Mouse (Mus musculus): ENCODE measurements around the gene Gprc5c.

Gene Gprc5c

DNA sequence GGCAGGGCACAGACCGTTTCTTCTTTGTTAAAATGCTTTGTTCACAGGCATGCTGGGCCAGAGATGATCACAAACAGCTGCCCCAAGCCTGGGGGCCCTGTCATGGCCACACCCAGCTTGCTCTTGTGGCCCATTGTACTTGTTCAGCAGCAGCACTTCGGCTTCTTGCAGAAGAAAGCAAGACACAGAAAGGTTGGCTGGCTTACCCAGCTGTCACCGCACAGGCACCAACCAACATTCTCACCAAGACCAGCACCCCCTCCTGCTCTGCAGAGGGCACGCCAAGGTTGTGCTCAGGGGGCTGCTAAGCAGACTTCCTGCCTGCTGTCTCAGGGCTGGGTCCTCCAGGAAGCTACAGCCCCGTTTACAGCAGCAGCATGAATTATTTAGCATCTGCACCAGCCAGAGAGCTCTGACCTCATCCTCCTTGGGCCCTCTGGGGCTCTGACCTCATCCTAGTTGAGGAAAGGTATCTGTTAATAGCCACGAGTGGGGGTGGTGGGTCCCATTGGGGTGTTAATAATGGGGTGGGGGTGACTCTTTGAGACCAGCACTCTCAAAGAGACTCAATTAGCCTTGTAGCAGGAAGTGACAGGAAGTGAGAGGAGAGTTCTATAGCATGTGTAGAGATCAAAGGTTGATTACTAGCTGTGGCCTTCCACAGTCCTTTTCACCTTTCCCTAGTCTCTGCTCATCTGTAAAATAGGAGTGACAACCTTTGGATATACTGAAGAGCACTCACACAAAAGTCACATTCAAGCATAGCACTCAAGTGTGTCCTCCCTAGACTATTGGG lies 22.3 kb downstream of the Gprc5c start:
- ChIA-PET POLR2A (interaction anchor here (0.5 to 3.1 kb wide), 39 partner anchors 9 to 385 kb away, joined by 3 to 15 read pairs (median 4); partner anchors contain the start of gene Gprc5c (in 2 of the 4)), CTCF (interaction anchor here (0.6 to 2.4 kb wide), 11 partner anchors 10 to 216 kb away, joined by 3 to 7 read pairs (median 3); no protein-coding TSS in a partner anchor)

- ChIA-PET POLR2A (interaction anchor here in 3 of 4 experiments (0.7 to 3.1 kb wide), 16 partner anchors 16 to 289 kb away, joined by 3 to 22 read pairs (median 4); partner anchors contain the start of gene Gprc5c (in 2 of the 3)), CTCF (interaction anchor here in 2 of 4 experiments (0.5 to 0.6 kb wide), 2 partner anchors 209 to 351 kb away, joined by 3 to 6 read pairs; no protein-coding TSS in a partner anchor)
Measured at GRCm38 (mm10) chr11:114874226-114875145, 23.5 kb downstream of the Gprc5c start.

- POLR2A ChIA-PET: interaction anchor here (0.5 to 2.7 kb wide), 16 partner anchors 9 to 221 kb away, joined by 3 to 22 read pairs (median 4); partner anchors contain the start of genes Gprc5c (in 1 of the 4) and Rpl38 (in 1 of the 4)
Measured at GRCm38 (mm10) chr11:114875301-114875801, 24.4 kb downstream of the Gprc5c start.

GRCm38 (mm10) chr11:114876176-114876575 lies 25.2 kb downstream of the Gprc5c start:
- POLR2A ChIA-PET: interaction anchor here in 3 of 4 experiments (0.6 to 2.2 kb wide), 15 partner anchors 9 to 220 kb away, joined by 3 to 22 read pairs (median 3); partner anchors contain the start of gene Rpl38 (in 1 of the 3)
- CTCF ChIA-PET: interaction anchor here in 2 of 4 experiments (0.7 to 1.2 kb wide), 7 partner anchors 12 to 131 kb away, joined by 3 to 6 read pairs (median 4); no protein-coding TSS in a partner anchor

More at GRCm38 (mm10) chr11:114875301-114875801, 24.4 kb downstream of the Gprc5c start:
- CTCF ChIA-PET: interaction anchor here in 3 of 4 experiments (0.6 to 1.2 kb wide), 6 partner anchors 13 to 208 kb away, joined by 3 to 6 read pairs (median 4); no protein-coding TSS in a partner anchor

GRCm38 (mm10) chr11:114876621-114877020 lies 25.7 kb downstream of the Gprc5c start:
- POLR2A ChIA-PET: interaction anchor here in 2 of 4 experiments (0.6 to 2.2 kb wide), 11 partner anchors 9 to 208 kb away, joined by 3 to 22 read pairs (median 3); partner anchors contain the start of gene Rpl38 (in 1 of the 2)
- CTCF ChIA-PET: interaction anchor here in 1 of 4 experiments (1.0 to 1.2 kb wide), 5 partner anchors 18 to 131 kb away, joined by 3 to 6 read pairs (median 4); no protein-coding TSS in a partner anchor

GRCm38 (mm10) chr11:114877145-114877544 lies 26.2 kb downstream of the Gprc5c start:
- ChIA-PET CTCF (interaction anchor here in 2 of 4 experiments (0.7 to 2.1 kb wide), 8 partner anchors 18 to 853 kb away, joined by 3 to 9 read pairs (median 4); no protein-coding TSS in a partner anchor), POLR2A (interaction anchor here in 2 of 4 experiments (0.6 to 1.5 kb wide), 6 partner anchors 18 to 130 kb away, joined by 3 read pairs; no protein-coding TSS in a partner anchor)

DNA sequence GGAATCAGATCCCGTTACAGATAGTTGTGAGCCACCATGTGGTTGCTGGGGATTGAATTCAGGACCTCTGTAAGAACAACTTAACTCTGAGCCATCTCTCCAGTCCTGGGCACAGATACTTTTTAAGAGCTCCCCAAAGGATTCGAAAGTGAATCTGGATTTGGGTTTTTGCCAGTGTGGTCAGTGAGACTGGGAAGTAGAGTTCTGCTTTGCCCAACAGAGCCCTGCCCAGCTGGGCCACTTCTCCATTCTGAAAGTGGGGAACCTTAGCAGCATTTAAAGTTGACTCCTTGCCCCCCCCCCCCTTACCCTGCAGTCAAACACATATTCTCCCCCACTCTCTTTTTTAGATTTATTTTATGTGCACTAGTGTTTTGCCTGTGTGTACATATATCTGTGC lies 28.7 kb downstream of the Gprc5c start:
- POLR2A ChIA-PET: interaction anchor here in 2 of 4 experiments (0.7 to 0.9 kb wide), 3 partner anchors 11 to 77 kb away, joined by 3 read pairs; no protein-coding TSS in a partner anchor
- CTCF ChIA-PET: interaction anchor here in 3 of 4 experiments (0.6 to 2.8 kb wide), 10 partner anchors 20 to 193 kb away, joined by 3 to 13 read pairs (median 4); no protein-coding TSS in a partner anchor

DNA sequence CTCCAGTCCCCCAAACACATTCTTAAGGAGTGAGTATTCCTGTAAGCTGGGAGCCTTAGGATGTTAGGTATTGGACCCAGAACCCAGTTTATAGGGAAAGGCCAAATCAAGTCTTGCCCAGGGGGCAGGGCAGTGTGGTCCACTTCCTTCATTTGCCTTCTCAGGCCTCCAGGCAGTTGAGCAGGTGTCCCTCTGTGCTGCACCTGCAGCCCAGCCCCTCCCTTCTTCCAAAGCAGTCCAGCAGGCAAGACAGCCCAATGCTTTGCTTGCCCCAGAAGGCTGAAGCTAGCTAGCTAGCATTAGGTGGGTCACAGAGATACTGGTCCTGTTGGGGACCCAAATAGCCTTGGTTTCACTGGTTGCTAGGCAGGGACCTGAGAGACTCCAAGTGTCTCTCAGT lies 29.2 kb downstream of the Gprc5c start:
- CTCF ChIA-PET: interaction anchor here (0.6 to 2.8 kb wide), 14 partner anchors 8 to 326 kb away, joined by 3 to 13 read pairs (median 4); no protein-coding TSS in a partner anchor
- POLR2A ChIA-PET: interaction anchor here in 2 of 4 experiments (0.7 to 0.9 kb wide), 3 partner anchors 11 to 78 kb away, joined by 3 read pairs; no protein-coding TSS in a partner anchor

DNA sequence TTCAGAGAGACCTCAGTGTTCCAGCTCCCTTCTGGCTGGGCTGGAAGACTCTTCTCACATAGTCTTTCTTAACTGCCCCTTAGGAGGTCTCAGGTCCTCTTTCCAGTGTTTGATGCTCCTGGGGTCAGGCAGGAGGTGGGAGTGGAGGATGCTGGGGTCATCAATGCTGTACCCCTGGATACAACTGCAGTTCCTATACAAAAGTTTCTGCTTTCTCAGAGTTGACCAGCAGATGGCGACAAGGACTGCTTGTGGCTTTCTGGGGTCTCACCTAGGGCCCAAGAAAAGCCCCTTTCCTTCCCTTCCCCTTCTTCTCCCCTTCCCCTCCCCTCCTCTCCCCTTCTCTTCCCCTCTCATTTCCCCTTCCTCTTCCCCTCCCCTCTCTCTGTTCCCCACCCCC lies 29.6 kb downstream of the Gprc5c start:
- ChIA-PET POLR2A (interaction anchor here in 2 of 4 experiments (0.6 to 0.7 kb wide), 2 partner anchors 34 to 291 kb away, joined by 3 to 5 read pairs; no protein-coding TSS in a partner anchor), CTCF (interaction anchor here (0.6 to 2.8 kb wide), 19 partner anchors 8 to 1303 kb away, joined by 3 to 13 read pairs (median 4); no protein-coding TSS in a partner anchor)

- ChIA-PET POLR2A (interaction anchor here in 3 of 4 experiments (0.6 to 1.4 kb wide), 5 partner anchors 9 to 216 kb away, joined by 3 to 5 read pairs (median 4); no protein-coding TSS in a partner anchor), CTCF (interaction anchor here in 2 of 4 experiments (0.6 to 1.2 kb wide), 6 partner anchors 10 to 1016 kb away, joined by 3 to 7 read pairs (median 3); partner anchors contain the start of gene Cdr2l (in 1 of the 2))
Measured at GRCm38 (mm10) chr11:114883251-114883789, 32.4 kb downstream of the Gprc5c start.

DNA sequence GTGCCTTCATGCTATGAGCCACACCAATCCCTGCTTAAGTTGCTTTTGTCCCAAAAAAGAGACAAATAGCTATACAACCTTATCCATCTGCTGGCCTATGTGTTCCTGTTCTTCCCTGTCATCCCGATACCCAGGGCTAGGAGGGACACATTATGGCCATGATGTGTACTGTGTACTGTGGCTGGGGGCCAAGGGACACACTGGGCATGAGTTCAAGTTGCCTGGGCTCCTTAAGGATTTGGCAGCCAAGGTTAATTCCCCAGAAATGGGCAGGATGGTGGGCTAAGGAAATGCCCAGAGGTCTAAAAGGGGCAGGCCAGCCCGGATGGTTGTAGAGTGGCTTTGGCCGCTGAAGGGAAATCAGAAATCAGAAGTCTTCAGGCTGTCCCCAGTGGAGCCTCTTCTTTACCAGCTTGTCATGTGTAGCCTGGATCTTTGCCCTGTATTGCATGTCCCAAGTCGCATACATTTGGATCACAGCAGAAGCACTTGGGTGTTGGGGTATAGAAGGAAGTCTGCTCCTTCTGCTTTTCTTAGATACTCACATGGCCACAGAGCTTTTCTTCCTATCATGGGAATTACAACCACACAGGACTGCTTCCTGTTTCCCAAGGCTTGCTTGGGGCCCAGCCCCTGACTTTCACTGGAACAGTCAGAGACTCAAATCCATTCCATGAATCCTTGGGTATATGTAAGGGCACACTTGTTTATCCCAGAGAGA lies 33.6 kb downstream of the Gprc5c start:
- ChIA-PET CTCF (no interaction called here), POLR2A (interaction anchor here in 1 of 4 experiments (1.4 kb wide), 1 partner anchor 20 kb away, joined by 3 read pairs; no protein-coding TSS in a partner anchor)

DNA sequence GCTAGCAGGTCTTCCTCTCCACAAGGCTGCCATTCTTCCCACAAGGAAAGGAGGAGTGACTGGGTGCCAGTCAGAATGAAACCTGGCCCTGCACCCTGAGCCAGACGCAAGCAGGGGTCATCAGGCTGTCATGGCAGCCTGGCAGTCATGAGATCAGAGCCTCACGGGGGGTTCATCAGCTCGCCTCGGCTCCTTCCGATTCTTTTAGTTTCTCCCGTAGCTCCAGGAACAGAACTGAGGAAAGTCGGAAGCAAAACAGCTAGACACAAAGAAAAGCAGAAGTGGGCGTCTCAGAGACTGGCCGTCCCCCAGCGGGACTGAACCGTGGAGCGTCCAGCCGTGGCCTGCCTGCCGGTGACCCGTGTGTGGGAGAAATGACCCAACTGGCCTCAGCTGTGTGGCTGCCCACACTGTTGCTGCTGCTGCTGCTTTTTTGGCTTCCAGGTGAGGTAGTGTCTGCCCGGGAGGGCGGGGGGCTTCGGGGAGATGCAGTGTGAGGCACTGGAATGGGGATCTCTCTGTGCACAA lies 39.1 kb downstream of the Gprc5c start, which contains the start of gene Cd300a:
Cd300a (plus strand) TSS at position 51 of the 528 bp plus-strand sequence.
- CTCF ChIA-PET: interaction anchor here in 1 of 4 experiments (0.5 kb wide), 1 partner anchor 797 kb away, joined by 3 read pairs; no protein-coding TSS in a partner anchor

DNA sequence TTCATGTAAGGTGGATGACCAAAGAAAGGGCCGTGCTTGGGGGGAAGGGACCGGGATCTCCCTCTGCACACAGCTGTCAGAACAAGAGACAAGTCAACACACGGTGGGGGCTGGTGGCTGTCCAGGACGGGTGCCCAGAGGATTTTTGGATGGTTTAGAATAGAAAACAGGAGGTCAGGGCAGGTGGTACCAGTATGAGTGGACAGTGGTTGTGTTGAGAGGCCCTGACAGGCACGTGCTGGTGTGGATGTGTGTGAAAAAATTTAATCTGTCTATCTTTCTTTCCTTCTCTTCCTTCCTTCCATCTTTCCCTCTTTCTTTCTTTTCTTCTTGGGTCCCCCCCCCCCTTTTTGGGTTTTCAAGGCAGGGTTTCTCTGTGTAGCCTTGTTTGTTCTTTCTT lies 39.6 kb downstream of the Gprc5c start:
- CTCF ChIA-PET: no interaction called here

More for the DNA sequence above, 39.1 kb downstream of the Gprc5c start, which contains the start of gene Cd300a:
- POLR2A ChIA-PET: interaction anchor here in 1 of 4 experiments (1.1 kb wide), 1 partner anchor 17 kb away, joined by 3 read pairs; no protein-coding TSS in a partner anchor

GRCm38 (mm10) chr11:114896085-114896484 lies 45.1 kb downstream of the Gprc5c start:
- POLR2A ChIA-PET: interaction anchor here in 2 of 4 experiments (0.6 to 1.5 kb wide), 2 partner anchors 23 to 342 kb away, joined by 3 to 4 read pairs; no protein-coding TSS in a partner anchor
- CTCF ChIA-PET: interaction anchor here in 3 of 4 experiments (0.5 to 1.4 kb wide), 5 partner anchors 13 to 260 kb away, joined by 3 to 9 read pairs (median 4); no protein-coding TSS in a partner anchor

More for the DNA sequence above, 39.6 kb downstream of the Gprc5c start:
- POLR2A ChIA-PET: interaction anchor here in 1 of 4 experiments (1.1 kb wide), 1 partner anchor 17 kb away, joined by 3 read pairs; no protein-coding TSS in a partner anchor

DNA sequence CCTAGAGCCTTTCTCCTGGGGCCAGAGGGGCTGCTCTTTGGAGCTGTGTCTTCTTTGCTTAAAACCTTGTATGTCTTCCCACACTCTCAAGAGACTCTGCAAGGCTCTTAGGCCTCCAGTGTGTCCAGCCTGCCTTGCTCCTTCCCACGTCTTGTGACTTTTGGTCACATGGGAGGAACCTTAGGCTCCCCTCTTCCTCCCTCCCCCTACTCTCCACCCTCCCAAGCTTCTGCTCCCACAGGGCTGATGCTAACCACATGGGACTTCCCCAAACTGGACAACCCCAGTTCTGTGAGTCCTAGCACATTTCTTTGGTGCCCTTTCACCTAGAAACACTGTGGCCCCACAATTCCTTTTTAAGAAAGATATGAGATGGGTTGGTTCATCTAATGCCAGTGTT lies 47.1 kb downstream of the Gprc5c start:
- POLR2A ChIA-PET: interaction anchor here in 2 of 4 experiments (0.7 to 1.1 kb wide), 2 partner anchors 21 to 877 kb away, joined by 3 to 9 read pairs; no protein-coding TSS in a partner anchor
- CTCF ChIA-PET: interaction anchor here in 3 of 4 experiments (0.7 to 1.7 kb wide), 3 partner anchors 10 to 15 kb away, joined by 3 to 5 read pairs (median 3); no protein-coding TSS in a partner anchor
